Mouse (Mus musculus): ENCODE data around the gene B4galnt3. TPM values are rescaled to one million over a fixed set of nuclear protein-coding genes. Genes with fewer than 3 reads are reported as not detected.
"Not testable (repeated sequence)": the region's sequence is repeated elsewhere in the genome, so short reads cannot be mapped to it uniquely, and the experiment has no call there.

Gene B4galnt3
- polyA plus RNA-seq, 1 experiment from 2014 or later, result 0.59 TPM

DNA sequence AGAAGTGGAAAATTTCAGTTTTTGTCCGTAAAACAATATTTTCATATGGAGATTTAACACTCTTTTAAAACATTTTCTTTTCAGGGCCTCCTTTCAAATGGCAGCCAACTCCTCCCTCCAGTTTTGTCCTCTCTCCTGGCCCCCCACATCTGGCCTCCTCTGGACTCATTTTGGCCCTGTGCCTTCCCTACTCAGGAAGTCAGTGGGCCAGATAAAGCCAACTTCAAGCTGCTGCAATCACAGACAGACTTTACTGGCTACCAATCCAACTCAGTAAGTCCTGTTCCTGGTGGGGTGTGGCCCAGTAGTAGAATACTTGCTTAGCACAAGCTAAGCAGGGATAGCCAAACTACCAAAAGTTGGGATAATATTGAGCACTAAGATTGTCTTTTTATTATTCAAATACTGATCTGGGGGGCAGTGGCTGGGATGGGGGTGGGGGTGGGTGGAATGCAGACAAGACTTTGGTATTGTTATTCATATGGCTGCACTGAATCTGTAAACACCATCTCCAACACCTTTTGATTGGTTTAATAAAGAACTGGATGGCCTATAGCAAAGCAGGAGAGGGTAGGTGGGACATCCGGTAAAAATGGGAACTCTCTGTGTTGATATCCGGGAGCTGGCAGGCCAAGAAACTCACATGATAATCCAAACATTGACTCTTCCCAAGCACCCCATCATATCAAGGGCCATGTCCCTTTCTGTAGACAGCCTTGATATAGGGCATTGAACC is 12.7 kb upstream of the B4galnt3 start:
- no peak for ATAC-seq (ENCODE audit: insufficient number of reproducible peaks, low FRiP score)
- H3K9me3 ChIP-seq (replicated peaks), result no peaks in the 10 kb centered on the region
- no peak overlapping the region for H3K9ac ChIP-seq
- no peak overlapping the region for H3K4me2 ChIP-seq
- no peak overlapping the region for H3K4me3 ChIP-seq
- H3K4me1 ChIP-seq (replicated peaks), result peaks cover 32% of the 10 kb centered on the region
- no peak overlapping the region for H3K27ac ChIP-seq (ENCODE audit: poor library complexity, severe bottlenecking)
- H3K36me3 ChIP-seq, result no peaks in the 10 kb centered on the region
- H3K27me3 ChIP-seq (replicated peaks), result peaks cover 7% of the 10 kb centered on the region; the same call in 1 of the 2 replicates
- WGBS, result 79% methylated on average over 3 of the region's 3 CpGs

DNA sequence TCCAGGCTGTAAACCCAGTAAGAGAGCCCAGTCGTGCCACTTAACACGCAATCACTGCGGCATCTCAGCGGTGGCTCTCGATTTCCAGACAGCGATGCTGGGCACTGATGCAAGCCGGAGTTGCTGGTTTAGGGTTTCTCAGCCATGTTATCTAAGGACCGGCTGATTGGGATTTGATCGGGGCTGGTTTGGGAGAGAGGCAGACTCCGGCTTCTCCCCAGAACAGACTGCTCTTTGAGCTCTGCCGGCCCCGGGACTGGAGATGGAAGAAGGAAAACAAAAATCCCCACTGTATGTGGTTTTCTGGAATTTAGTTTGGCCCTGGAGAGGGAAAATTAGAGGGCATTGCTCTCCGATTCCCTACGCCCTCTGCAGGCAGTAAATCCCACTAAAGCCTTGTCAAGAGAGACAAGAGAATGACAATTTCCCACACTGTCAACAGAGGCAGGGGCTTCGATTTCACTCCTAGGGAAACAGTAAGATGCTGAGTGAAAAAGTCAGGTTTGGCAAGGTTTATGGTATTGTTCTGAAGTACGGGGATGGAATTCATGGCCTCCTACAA is 8.5 kb upstream of the B4galnt3 start:
- H3K27ac ChIP-seq (ENCODE audit: poor library complexity, severe bottlenecking), result no peak overlapping the region
- no peaks in the 10 kb centered on the region for H3K9me3 ChIP-seq (replicated peaks)
- H3K9ac ChIP-seq, result peak overlapping the region; percentile 40
- peaks cover 19% of the 10 kb centered on the region for H3K4me1 ChIP-seq (replicated peaks)
- peak overlapping the region; percentile 57 for H3K4me2 ChIP-seq
- H3K27me3 ChIP-seq (replicated peaks), result peaks cover 10% of the 10 kb centered on the region; the same call in 1 of the 2 replicates
- H3K36me3 ChIP-seq, result no peaks in the 10 kb centered on the region
- peak overlapping the region; percentile 29 for H3K4me3 ChIP-seq
- ATAC-seq (ENCODE audit: insufficient number of reproducible peaks, low FRiP score), result no peak
- WGBS, result 14% methylated on average over 16 of the region's 16 CpGs

GRCm38 (mm10) chr6:120301137-120301536 is 6.8 kb upstream of the B4galnt3 start:
- WGBS, result 32% methylated on average over 6 of the region's 6 CpGs
- Histone ChIP-seq H3K9me3 (replicated peaks) (no peaks in the 10 kb centered on the region), H3K27ac (ENCODE audit: poor library complexity, severe bottlenecking) (no peak overlapping the region), H3K4me1 (replicated peaks) (0 out of 2 replicates have a peak, but pooled peaks cover 11% of the 10 kb centered on the region), H3K4me2 (no peak overlapping the region), H3K36me3 (no peaks in the 10 kb centered on the region), H3K4me3 (no peak overlapping the region), H3K27me3 (replicated peaks) (peaks cover 12% of the 10 kb centered on the region; the same call in 1 of the 2 replicates), H3K9ac (no peak overlapping the region)
- no peak for ATAC-seq (ENCODE audit: insufficient number of reproducible peaks, low FRiP score)

GRCm38 (mm10) chr6:120296589-120296988 is 2.2 kb upstream of the B4galnt3 start:
- not testable (repeated sequence) for ATAC-seq (ENCODE audit: insufficient number of reproducible peaks, low FRiP score); H3K9ac ChIP-seq; H3K4me2 ChIP-seq; H3K9me3 ChIP-seq (replicated peaks); H3K36me3 ChIP-seq; H3K4me3 ChIP-seq; H3K27ac ChIP-seq (ENCODE audit: poor library complexity, severe bottlenecking); H3K4me1 ChIP-seq (replicated peaks)
- 92% methylated on average over 2 of the region's 2 CpGs for WGBS
- H3K27me3 ChIP-seq (replicated peaks), result peaks cover 36% of the 10 kb centered on the region

- H3K27ac ChIP-seq (ENCODE audit: poor library complexity, severe bottlenecking), result no peak overlapping the region
- no peaks in the 10 kb centered on the region for H3K36me3 ChIP-seq
- peak overlapping the region; percentile 98 for H3K4me2 ChIP-seq
- no peaks in the 10 kb centered on the region for H3K9me3 ChIP-seq (replicated peaks)
- peaks cover 4% of the 10 kb centered on the region for H3K4me1 ChIP-seq (replicated peaks)
- H3K27me3 ChIP-seq (replicated peaks), result peaks cover 40% of the 10 kb centered on the region
- ATAC-seq (ENCODE audit: insufficient number of reproducible peaks, low FRiP score), result peak; percentile 57; the same call in 1 of the 2 replicates
- H3K9ac ChIP-seq, result peak overlapping the region; percentile 67
- peak overlapping the region; percentile 63 for H3K4me3 ChIP-seq
- under 1% methylated on average over 16 of the region's 16 CpGs for WGBS
These were observed 400 bp upstream of the B4galnt3 start for GRCm38 (mm10) chr6:120294785-120295133.

DNA sequence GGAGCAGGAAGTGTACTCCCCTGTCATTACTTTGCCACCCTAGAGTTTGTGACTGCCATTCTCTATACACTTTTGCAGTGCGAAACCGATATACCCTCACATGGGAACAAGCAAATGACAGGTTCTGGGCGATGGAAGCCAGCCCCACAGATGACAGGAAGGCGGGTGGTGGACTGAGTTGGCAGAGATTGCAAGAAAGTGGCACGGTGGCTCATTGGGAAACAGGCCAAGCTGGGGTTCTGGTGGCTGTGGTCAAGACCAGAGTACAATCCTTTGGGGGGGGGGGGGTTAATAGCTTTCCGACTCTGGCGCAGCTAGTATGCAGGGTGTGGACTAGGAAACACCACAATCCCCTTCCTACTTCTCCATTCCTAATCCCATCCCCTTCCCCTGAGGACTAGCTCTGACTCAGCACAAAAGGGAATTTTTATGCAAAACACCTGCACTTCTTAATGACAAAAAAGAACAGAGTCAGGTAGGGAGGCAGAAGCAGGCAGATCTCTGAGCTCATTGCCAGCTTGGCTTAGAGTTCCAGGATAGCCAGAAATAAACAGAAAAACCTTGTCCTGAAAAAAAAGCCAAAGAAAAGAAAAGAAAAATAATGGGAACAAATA is 2.9 kb downstream of the B4galnt3 start:
- WGBS, result 69% methylated on average over 7 of the region's 7 CpGs
- ATAC-seq (ENCODE audit: insufficient number of reproducible peaks, low FRiP score), result no peak
- no peak overlapping the region for H3K27ac ChIP-seq (ENCODE audit: poor library complexity, severe bottlenecking)
- H3K4me2 ChIP-seq, result no peak overlapping the region
- H3K27me3 ChIP-seq (replicated peaks), result peaks cover 40% of the 10 kb centered on the region
- H3K4me1 ChIP-seq (replicated peaks), result peaks cover 4% of the 10 kb centered on the region
- H3K4me3 ChIP-seq, result no peak overlapping the region
- no peaks in the 10 kb centered on the region for H3K9me3 ChIP-seq (replicated peaks)
- no peaks in the 10 kb centered on the region for H3K36me3 ChIP-seq
- H3K9ac ChIP-seq, result no peak overlapping the region

DNA sequence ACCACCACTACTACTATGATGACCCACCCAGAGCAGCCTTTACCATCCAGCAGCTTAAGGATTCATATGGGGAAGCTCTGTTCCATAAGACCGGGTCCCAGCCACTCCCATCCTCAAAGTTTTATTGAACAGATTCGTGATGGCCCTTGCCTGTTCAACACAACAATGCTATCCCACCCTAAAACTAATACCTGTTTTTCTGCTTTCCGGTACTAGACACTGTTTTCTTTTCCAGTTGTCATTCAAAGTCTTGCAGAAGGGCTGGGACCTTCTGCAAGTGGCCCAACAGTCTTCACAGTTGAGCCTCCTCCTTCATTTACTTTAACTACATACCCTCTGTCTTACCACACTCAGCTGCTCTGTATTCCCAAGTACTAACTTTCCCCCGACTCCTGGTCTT is 4.9 kb downstream of the B4galnt3 start:
- Histone ChIP-seq H3K9me3 (replicated peaks) (no peaks in the 10 kb centered on the region), H3K4me2 (no peak overlapping the region), H3K4me3 (no peak overlapping the region), H3K27me3 (replicated peaks) (peaks cover 25% of the 10 kb centered on the region), H3K36me3 (no peaks in the 10 kb centered on the region), H3K27ac (ENCODE audit: poor library complexity, severe bottlenecking) (no peak overlapping the region), H3K9ac (no peak overlapping the region), H3K4me1 (replicated peaks) (no peaks in the 10 kb centered on the region)
- 82% methylated on average over 4 of the region's 4 CpGs for WGBS
- no peak for ATAC-seq (ENCODE audit: insufficient number of reproducible peaks, low FRiP score)

DNA sequence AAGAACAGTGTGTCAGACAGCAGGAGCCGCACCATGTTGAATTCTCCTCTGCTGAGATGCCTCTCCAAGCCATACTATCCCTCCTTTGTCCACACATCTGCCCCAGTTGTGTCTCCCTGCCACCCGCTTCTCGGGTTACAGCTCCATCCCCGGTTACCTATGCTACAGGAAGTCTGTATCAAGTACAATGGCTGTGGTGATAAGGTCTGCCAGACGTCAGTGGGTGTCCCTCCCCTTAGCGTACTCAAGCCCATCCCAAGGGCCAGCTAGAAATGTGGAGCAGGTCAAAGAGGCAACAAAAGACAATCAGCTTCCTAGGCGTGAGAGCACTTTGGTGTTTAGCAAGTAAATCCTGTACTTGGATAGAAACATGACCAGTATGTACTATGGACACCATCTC is 5.8 kb downstream of the B4galnt3 start:
- H3K36me3 ChIP-seq, result no peaks in the 10 kb centered on the region
- no peak overlapping the region for H3K9ac ChIP-seq
- peaks cover 17% of the 10 kb centered on the region for H3K27me3 ChIP-seq (replicated peaks)
- ATAC-seq (ENCODE audit: insufficient number of reproducible peaks, low FRiP score), result no peak
- H3K9me3 ChIP-seq (replicated peaks), result no peaks in the 10 kb centered on the region
- H3K27ac ChIP-seq (ENCODE audit: poor library complexity, severe bottlenecking), result no peak overlapping the region
- H3K4me3 ChIP-seq, result no peak overlapping the region
- H3K4me1 ChIP-seq (replicated peaks), result no peaks in the 10 kb centered on the region
- WGBS, result 27% methylated on average over 7 of the region's 7 CpGs
- H3K4me2 ChIP-seq, result no peak overlapping the region

GRCm38 (mm10) chr6:120287279-120287678 is 7.1 kb downstream of the B4galnt3 start:
- H3K27ac ChIP-seq (ENCODE audit: poor library complexity, severe bottlenecking), result no peak overlapping the region
- H3K36me3 ChIP-seq, result no peaks in the 10 kb centered on the region
- no peaks in the 10 kb centered on the region for H3K9me3 ChIP-seq (replicated peaks)
- H3K4me3 ChIP-seq, result no peak overlapping the region
- no peaks in the 10 kb centered on the region for H3K4me1 ChIP-seq (replicated peaks)
- peaks cover 8% of the 10 kb centered on the region; the same call in 1 of the 2 replicates for H3K27me3 ChIP-seq (replicated peaks)
- no peak overlapping the region for H3K9ac ChIP-seq
- no peak overlapping the region for H3K4me2 ChIP-seq
- no peak for ATAC-seq (ENCODE audit: insufficient number of reproducible peaks, low FRiP score)
- WGBS, result 81% methylated on average over 9 of the region's 9 CpGs

- Histone ChIP-seq H3K4me3 (no peak overlapping the region), H3K27ac (ENCODE audit: poor library complexity, severe bottlenecking) (no peak overlapping the region), H3K4me2 (no peak overlapping the region), H3K36me3 (no peaks in the 10 kb centered on the region), H3K9me3 (replicated peaks) (no peaks in the 10 kb centered on the region), H3K4me1 (replicated peaks) (peaks cover 36% of the 10 kb centered on the region), H3K9ac (no peak overlapping the region), H3K27me3 (replicated peaks) (no peaks in the 10 kb centered on the region; the same call in 1 of the 2 replicates)
- no peak for ATAC-seq (ENCODE audit: insufficient number of reproducible peaks, low FRiP score)
- WGBS, result 72% methylated on average over 7 of the region's 7 CpGs
These were observed 17.4 kb downstream of the B4galnt3 start for GRCm38 (mm10) chr6:120276874-120277449.

GRCm38 (mm10) chr6:120275301-120275700 is 19.1 kb downstream of the B4galnt3 start:
- 0 out of 2 replicates have a peak, but pooled peaks have one; percentile 28 for ATAC-seq (ENCODE audit: insufficient number of reproducible peaks, low FRiP score)

More at GRCm38 (mm10) chr6:120275301-120275700, 19.1 kb downstream of the B4galnt3 start:
- 37% methylated on average over 6 of the region's 6 CpGs for WGBS
- Histone ChIP-seq H3K27me3 (replicated peaks) (no peaks in the 10 kb centered on the region; the same call in 1 of the 2 replicates), H3K9me3 (replicated peaks) (no peaks in the 10 kb centered on the region), H3K27ac (ENCODE audit: poor library complexity, severe bottlenecking) (peak overlapping the region; percentile 84), H3K9ac (peak overlapping the region; percentile 3; the same call in 1 of the 2 replicates), H3K4me2 (peak overlapping the region; percentile 23), H3K4me1 (replicated peaks) (peaks cover 36% of the 10 kb centered on the region), H3K36me3 (no peaks in the 10 kb centered on the region), H3K4me3 (no peak overlapping the region)

Data from heart, embryonic 12.5 days (tissue).